Mouse (Mus musculus) thymus, adult 2 months (tissue): Measurements from ENCODE around the gene Cacng1.

Experiments
- CTCF ChIP-seq: fragments of 200-500 bp; IDR thresholded peaks from 2 replicates; pipeline ENCODE4 v1.5.1; 2012; ENCODE audit warnings: mild to moderate bottlenecking, control low read depth, low read length, moderate library complexity, borderline replicate concordance; ENCODE audit not compliant: control insufficient read depth, poor library complexity, insufficient read depth; ENCODE audit errors: extremely low read depth
- POLR2A ChIP-seq: fragments of 200-500 bp; IDR thresholded peaks from 2 replicates; pipeline ENCODE4 v1.6.1; 2012; ENCODE audit warnings: mild to moderate bottlenecking, low read length, control low read depth, moderate library complexity; ENCODE audit not compliant: control insufficient read depth, poor library complexity, insufficient read depth; ENCODE audit errors: extremely low read depth

DNA sequence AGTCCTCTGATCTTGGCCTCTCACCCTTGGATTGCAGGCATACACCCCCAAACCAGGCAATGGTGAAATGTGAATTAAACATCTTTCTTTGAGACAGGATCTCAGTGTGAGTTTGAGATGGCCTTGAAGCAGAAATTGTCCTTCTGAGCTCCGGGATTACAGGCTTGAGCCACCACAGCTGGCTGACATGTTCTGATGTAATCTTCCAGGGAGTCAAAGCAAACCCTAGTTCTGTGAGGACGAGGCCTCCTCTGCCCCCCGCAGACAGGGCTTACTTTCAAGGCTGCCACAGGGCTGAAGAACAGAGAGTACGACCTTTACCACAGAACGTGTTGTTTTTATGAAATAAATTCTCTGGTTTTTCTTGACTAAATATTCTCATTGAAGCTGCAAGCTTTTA, 42.3 kb downstream of the Cacng1 start:
- TF ChIP-seq CTCF = no peak
- no peak for TF ChIP-seq POLR2A
